Mouse (Mus musculus) G1E (cell line): ENCODE results near the gene Cadm2. TPM values are rescaled to one million over a fixed set of nuclear protein-coding genes. Genes with fewer than 3 reads are reported as not detected.

Experiments used
- ATAC-seq: 2 replicates; pipeline ENCODE4 v1.8.0; 2016; ENCODE audit warnings: mild to moderate bottlenecking; ENCODE audit not compliant: insufficient number of reproducible peaks, poor library complexity, low FRiP score, severe bottlenecking; ENCODE audit errors: extremely low read depth
- DNase-seq: peaks from one replicate; pipeline ENCODE4 v3.0.0; 2012; ENCODE audit warnings: low spot score
- H3K27me3 ChIP-seq: 2 replicates; pipeline ENCODE4 v1.6.1; 2012; ENCODE audit warnings: mild to moderate bottlenecking, low read length, inconsistent platforms; ENCODE audit not compliant: insufficient read depth
- H3K36me3 ChIP-seq: replicated peaks from 2 replicates; pipeline ENCODE3; 2012; ENCODE audit warnings: mild to moderate bottlenecking, inconsistent platforms
- H3K4me1 ChIP-seq: 2 replicates; pipeline ENCODE4 v1.6.1; 2012; ENCODE audit warnings: low read depth, low read length, inconsistent platforms, mixed read lengths; ENCODE audit not compliant: insufficient read depth
- H3K4me3 ChIP-seq: 2 replicates; pipeline ENCODE4 v1.5.1; 2012; ENCODE audit warnings: low read depth, mild to moderate bottlenecking, inconsistent platforms, low read length, moderate library complexity, mixed read lengths
- H3K9me3 ChIP-seq: replicated peaks from 2 replicates; pipeline ENCODE4 v1.6.1; 2012; ENCODE audit warnings: inconsistent platforms
- CTCF ChIP-seq: IDR thresholded peaks from 2 replicates; pipeline ENCODE4 v1.5.1; 2012; ENCODE audit warnings: low read depth, low read length, inconsistent platforms, mixed read lengths
- GATA1 ChIP-seq: IDR thresholded peaks from 2 replicates; pipeline ENCODE4 v1.6.1; 2012; ENCODE audit warnings: borderline replicate concordance, low read length, inconsistent platforms, mixed read lengths
- GATA2 ChIP-seq: IDR thresholded peaks from 2 replicates; pipeline ENCODE4 v1.6.1; 2012; ENCODE audit warnings: low read depth, low read length, inconsistent platforms, borderline replicate concordance
- POLR2AphosphoS5 ChIP-seq: IDR thresholded peaks from 2 replicates; pipeline ENCODE4 v1.6.1; 2012; ENCODE audit warnings: low read depth, low read length, inconsistent platforms; ENCODE audit not compliant: insufficient replicate concordance
- TAL1 ChIP-seq: conservative IDR thresholded peaks from 2 replicates; pipeline ENCODE4 v1.6.1; 2012; ENCODE audit warnings: low read depth, low read length, inconsistent platforms, mixed read lengths
- polyA plus RNA-seq: library from polyadenylated mRNA; stranded (reverse); fragments of >175 nt; gene quantifications from 2 replicates; pipeline ENCODE4 v1.2.3, GENCODE M21; 2012
- total RNA-seq, 2 experiments: library from RNA; stranded (forward) in 1 of 2; stranded (reverse) in 1 of 2; fragments of 200-1000 nt in 1 of 2; fragments of >200 nt in 1 of 2; fragmentation: Nextera tagmentation in 1 of 2; gene quantifications; 2 replicates each; pipeline ENCODE4 v1.2.3; 2014 to 2017

The Cadm2 gene
- total and polyA plus RNA-seq, 3 experiments = 0.05 TPM; not detected in 2

GRCm38 (mm10) chr16:67192852-67193415 lies 427.8 kb downstream of the Cadm2 start:
- Histone ChIP-seq H3K4me3 (no peak overlapping the region), H3K27me3 (no peaks in the 10 kb centered on the region), H3K4me1 (no peaks in the 10 kb centered on the region), H3K36me3 (no peaks in the 10 kb centered on the region), H3K9me3 (no peaks in the 10 kb centered on the region; the same call in 1 of the 2 replicates)
- TF ChIP-seq CTCF (no peak), TAL1 (no peak), GATA1 (no peak), POLR2AphosphoS5 (no peak), GATA2 (no peak)
- DNase-seq = no peak
- no peak for ATAC-seq

GRCm38 (mm10) chr16:67192395-67192794 lies 428.3 kb downstream of the Cadm2 start:
- Histone ChIP-seq H3K9me3 (no peaks in the 10 kb centered on the region; the same call in 1 of the 2 replicates), H3K36me3 (no peaks in the 10 kb centered on the region), H3K27me3 (no peaks in the 10 kb centered on the region), H3K4me3 (no peak overlapping the region), H3K4me1 (no peaks in the 10 kb centered on the region)
- no peak for ATAC-seq
- TF ChIP-seq CTCF (no peak), TAL1 (no peak), GATA1 (no peak), POLR2AphosphoS5 (no peak), GATA2 (no peak)
- DNase-seq = no peak

- no peak overlapping the region for H3K4me3 ChIP-seq
Observed at GRCm38 (mm10) chr16:67186322-67186721, 434.4 kb downstream of the Cadm2 start.

GRCm38 (mm10) chr16:67182958-67183357 lies 437.8 kb downstream of the Cadm2 start:
- no peak for DNase-seq
- no peak overlapping the region for H3K4me3 ChIP-seq
- no peak for ATAC-seq
- H3K27me3 ChIP-seq = no peaks in the 10 kb centered on the region
- no peaks in the 10 kb centered on the region; the same call in 1 of the 2 replicates for H3K9me3 ChIP-seq
- TF ChIP-seq TAL1 (no peak), POLR2AphosphoS5 (no peak), GATA2 (no peak), CTCF (no peak), GATA1 (no peak)
- H3K36me3 ChIP-seq = no peaks in the 10 kb centered on the region
- no peaks in the 10 kb centered on the region for H3K4me1 ChIP-seq

More at GRCm38 (mm10) chr16:67186322-67186721, 434.4 kb downstream of the Cadm2 start:
- Histone ChIP-seq H3K27me3 (no peaks in the 10 kb centered on the region), H3K4me1 (no peaks in the 10 kb centered on the region), H3K36me3 (no peaks in the 10 kb centered on the region), H3K9me3 (no peaks in the 10 kb centered on the region; the same call in none of the 2 replicates)
- no peak for ATAC-seq
- no peak for TF ChIP-seq POLR2AphosphoS5
- no peak for TF ChIP-seq GATA2
- no peak for TF ChIP-seq GATA1
- TF ChIP-seq CTCF = no peak
- no peak for TF ChIP-seq TAL1
- no peak for DNase-seq

GRCm38 (mm10) chr16:67175386-67175785 lies 445.3 kb downstream of the Cadm2 start:
- DNase-seq = no peak
- H3K36me3 ChIP-seq = no peaks in the 10 kb centered on the region
- TF ChIP-seq GATA1 = no peak
- TF ChIP-seq POLR2AphosphoS5 = no peak
- no peak for TF ChIP-seq TAL1
- no peak for TF ChIP-seq GATA2
- no peak for TF ChIP-seq CTCF
- H3K4me1 ChIP-seq = no peaks in the 10 kb centered on the region
- H3K4me3 ChIP-seq = no peak overlapping the region
- H3K27me3 ChIP-seq = no peaks in the 10 kb centered on the region
- ATAC-seq = no peak
- no peaks in the 10 kb centered on the region for H3K9me3 ChIP-seq

GRCm38 (mm10) chr16:67162211-67162790 lies 458.4 kb downstream of the Cadm2 start:
- no peak for DNase-seq

More at GRCm38 (mm10) chr16:67162211-67162790, 458.4 kb downstream of the Cadm2 start:
- Histone ChIP-seq H3K9me3 (no peaks in the 10 kb centered on the region), H3K36me3 (no peaks in the 10 kb centered on the region), H3K4me1 (no peaks in the 10 kb centered on the region), H3K27me3 (no peaks in the 10 kb centered on the region), H3K4me3 (no peak overlapping the region)
- no peak for ATAC-seq
- no peak for TF ChIP-seq CTCF
- TF ChIP-seq POLR2AphosphoS5 = no peak
- no peak for TF ChIP-seq GATA1
- TF ChIP-seq TAL1 = no peak
- TF ChIP-seq GATA2 = no peak
